Mouse (Mus musculus) CH12.LX (cell line): ENCODE measurements around the gene Dcaf10.

Source experiments
- BHLHE40 ChIP-seq: IDR thresholded peaks from 2 replicates; pipeline ENCODE4 v1.6.1; 2011; ENCODE audit warnings: mild to moderate bottlenecking, low read depth, low read length, improper control_type of control experiment
- CTCF ChIP-seq, 2 experiments: IDR thresholded peaks in 1 of 2; conservative IDR thresholded peaks in 1 of 2; 2 replicates each; pipeline ENCODE4 v1.5.1; 2011 to 2012; ENCODE audit warnings: low read depth in 2 of 2, low read length in 2 of 2, improper control_type of control experiment in 1 of 2, inconsistent platforms in 1 of 2, mild to moderate bottlenecking in 1 of 2, moderate library complexity in 1 of 2
- ELF1 ChIP-seq: IDR thresholded peaks from 2 replicates; pipeline ENCODE4 v1.6.1; 2014; ENCODE audit warnings: low read depth, mild to moderate bottlenecking, inconsistent platforms, low read length, improper control_type of control experiment
- HCFC1 ChIP-seq: IDR thresholded peaks from 2 replicates; pipeline ENCODE4 v1.6.1; 2012; ENCODE audit warnings: low read depth, mild to moderate bottlenecking, inconsistent platforms, low read length, improper control_type of control experiment
- KAT2A ChIP-seq: IDR thresholded peaks from 2 replicates; pipeline ENCODE4 v1.6.1; 2012; ENCODE audit warnings: low read length, improper control_type of control experiment, inconsistent platforms; ENCODE audit not compliant: insufficient replicate concordance
- MAX ChIP-seq: IDR thresholded peaks from 2 replicates; pipeline ENCODE4 v1.6.1; 2011; ENCODE audit warnings: low read length, improper control_type of control experiment
- MEF2A ChIP-seq: IDR thresholded peaks from 2 replicates; pipeline ENCODE4 v1.6.1; 2014; ENCODE audit warnings: low read depth, mild to moderate bottlenecking, inconsistent platforms, low read length, improper control_type of control experiment, borderline replicate concordance
- MYC ChIP-seq: IDR thresholded peaks from 2 replicates; pipeline ENCODE4 v1.6.1; 2011; ENCODE audit warnings: low read depth, mild to moderate bottlenecking, improper control_type of control experiment, low read length
- POLR2A ChIP-seq: IDR thresholded peaks from 2 replicates; pipeline ENCODE4 v1.6.1; 2011; ENCODE audit warnings: low read depth, mild to moderate bottlenecking, improper control_type of control experiment, low read length
- TCF12 ChIP-seq: IDR thresholded peaks from 2 replicates; pipeline ENCODE4 v1.6.1; 2014; ENCODE audit warnings: low read depth, mild to moderate bottlenecking, inconsistent platforms, low read length, improper control_type of control experiment
- UBTF ChIP-seq: IDR thresholded peaks from 2 replicates; pipeline ENCODE4 v1.6.1; 2012; ENCODE audit warnings: low read depth, mild to moderate bottlenecking, inconsistent platforms, low read length, improper control_type of control experiment, moderate library complexity

DNA sequence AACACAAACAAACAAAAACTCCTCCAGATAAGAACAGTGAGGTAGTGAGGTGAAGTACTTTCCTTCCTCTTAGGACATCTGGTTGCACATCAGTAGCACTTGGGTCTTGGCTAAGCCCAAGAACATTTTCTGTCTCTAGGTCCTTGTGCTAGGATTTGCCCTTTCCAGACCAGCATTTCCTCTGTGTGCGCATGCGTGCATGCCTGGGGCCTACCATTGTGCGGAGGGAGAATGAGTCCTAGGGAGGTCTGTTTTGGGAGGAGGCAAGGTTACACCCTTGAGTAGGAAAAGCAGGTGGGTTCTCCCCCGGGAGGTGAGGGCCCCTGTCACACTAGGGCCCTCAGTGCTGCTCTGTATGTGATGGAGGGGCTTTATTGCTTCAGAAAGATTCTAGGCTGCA is 77.2 kb downstream of the Dcaf10 start:
- no peak for TF ChIP-seq MYC
- no peak for TF ChIP-seq KAT2A
- no peak for TF ChIP-seq CTCF (conservative IDR thresholded peaks at IDR 0.05 in 1 of 2, IDR thresholded peaks at IDR 0.05 in 1 of 2; ENCODE audit: low read depth in 2 of 2, low read length in 2 of 2)
- TF ChIP-seq MEF2A, result no peak
- no peak for TF ChIP-seq POLR2A
- TF ChIP-seq UBTF, result no peak
- TF ChIP-seq MAX, result no peak
- TF ChIP-seq TCF12, result no peak
- TF ChIP-seq ELF1, result no peak
- no peak for TF ChIP-seq BHLHE40
- no peak for TF ChIP-seq HCFC1
